Mouse (Mus musculus): Measurements from ENCODE around the gene Eif2b4. TPM values are rescaled to one million over a fixed set of nuclear protein-coding genes. Genes with fewer than 3 reads are reported as not detected.

Gene Eif2b4
- polyA plus RNA-seq, 1 experiment: 60.2 TPM

DNA sequence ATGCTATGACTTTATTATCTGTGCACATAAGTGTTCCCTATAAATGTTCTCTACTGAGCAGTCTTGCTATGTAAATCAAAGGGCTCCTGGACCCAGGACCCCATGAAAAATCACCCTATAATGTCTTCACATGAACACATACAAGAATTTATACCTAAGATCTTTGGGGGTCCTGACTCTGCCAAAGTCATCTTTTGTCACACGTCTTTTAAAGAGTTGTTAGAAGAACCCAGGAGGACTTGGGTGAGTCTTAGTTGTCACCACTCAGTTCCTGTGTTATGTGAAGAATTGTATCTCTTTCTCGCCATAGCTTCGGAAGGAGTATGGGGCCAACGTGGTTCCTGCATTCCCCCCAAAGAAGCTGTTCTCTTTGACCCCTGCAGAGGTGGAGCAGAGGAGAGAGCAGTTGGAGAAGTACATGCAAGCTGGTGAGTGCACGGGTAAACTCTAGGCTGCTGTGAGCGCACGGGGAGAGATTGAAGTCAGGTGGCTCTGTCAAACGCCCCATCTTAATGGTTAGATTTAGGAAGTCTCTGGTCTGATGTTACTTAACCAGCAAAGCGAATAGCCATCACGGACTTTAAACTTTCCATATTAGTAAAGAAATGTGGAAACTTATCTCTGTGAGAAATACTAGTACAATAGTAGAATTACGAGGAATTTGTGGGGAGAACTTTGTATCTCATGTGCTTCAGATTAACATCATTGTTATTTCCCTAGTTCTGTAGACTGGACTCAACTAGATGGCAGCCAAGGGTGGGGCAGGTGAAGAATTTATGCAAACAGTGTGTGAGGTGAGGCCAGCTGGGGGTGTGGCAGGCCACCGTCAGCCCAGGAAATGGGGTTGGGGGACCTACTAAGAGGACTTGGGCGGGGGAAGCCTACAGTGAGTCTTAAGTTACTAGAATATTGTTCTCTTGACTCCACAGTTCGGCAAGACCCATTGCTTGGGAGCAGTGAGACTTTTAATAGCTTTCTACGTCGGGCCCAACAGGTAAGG lies 1.6 kb upstream of the Eif2b4 start:
- peak overlapping the region; percentile 85 for H3K4me2 ChIP-seq (ENCODE audit: low read depth)
- no peaks in the 10 kb centered on the region for H3K27me3 ChIP-seq (ENCODE audit: control insufficient read depth, insufficient read depth, insufficient read length)
- TF ChIP-seq MYOD1 (IDR thresholded peaks at IDR 0.05; ENCODE audit: control insufficient read depth in 1 of 3, insufficient read length in 2 of 3, low read depth in 2 of 3) (no peak), CEBPB (IDR thresholded peaks at IDR 0.05; ENCODE audit: insufficient read depth, poor library complexity, severe bottlenecking) (no peak)
- peaks cover 37% of the 10 kb centered on the region for H3K36me3 ChIP-seq (ENCODE audit: control insufficient read depth, insufficient read depth)
- H3K79me2 ChIP-seq (ENCODE audit: control insufficient read depth, insufficient read depth): peaks cover 12% of the 10 kb centered on the region
- peak overlapping the region; percentile 95 for H3K4me3 ChIP-seq
- no peak overlapping the region for H3ac ChIP-seq (ENCODE audit: control insufficient read depth, insufficient read length)

GRCm38 (mm10) chr5:31193631-31194281 lies 526 bp upstream of the Eif2b4 start:
- H3K36me3 ChIP-seq (ENCODE audit: control insufficient read depth, insufficient read depth): peaks cover 27% of the 10 kb centered on the region
- no peaks in the 10 kb centered on the region for H3K27me3 ChIP-seq (ENCODE audit: control insufficient read depth, insufficient read depth, insufficient read length)
- TF ChIP-seq TCF3 (IDR thresholded peaks at IDR 0.05; ENCODE audit: insufficient read length, low read depth) (no peak), MAX (IDR thresholded peaks at IDR 0.05; ENCODE audit: low read depth) (no peak), POLR2A (IDR thresholded peaks at IDR 0.05; ENCODE audit: insufficient read length, low read depth) (no peak), MYOD1 (IDR thresholded peaks at IDR 0.05; ENCODE audit: control insufficient read depth in 1 of 3, insufficient read length in 2 of 3, low read depth in 2 of 3) (no peak), SRF (IDR thresholded peaks at IDR 0.05; ENCODE audit: control insufficient read depth, insufficient read length, low read depth) (no peak), USF1 (IDR thresholded peaks at IDR 0.05; ENCODE audit: low read depth) (no peak), E2F4 (IDR thresholded peaks at IDR 0.05; ENCODE audit: insufficient read depth) (no peak), POLR2AphosphoS2 (IDR thresholded peaks at IDR 0.05; ENCODE audit: insufficient read length, low read depth) (no peak), CEBPB (IDR thresholded peaks at IDR 0.05; ENCODE audit: insufficient read depth, poor library complexity, severe bottlenecking) (no peak), TCF12 (IDR thresholded peaks at IDR 0.05; ENCODE audit: insufficient read depth, poor library complexity, severe bottlenecking) (no peak), MYOG (IDR thresholded peaks at IDR 0.05; ENCODE audit: control insufficient read depth in 1 of 3, insufficient read depth in 1 of 3, insufficient read length in 2 of 3, low read depth in 2 of 3) (no peak), REST (IDR thresholded peaks at IDR 0.05; ENCODE audit: insufficient read depth, insufficient read length) (no peak)
- peak overlapping the region; percentile 62 for H3ac ChIP-seq (ENCODE audit: control insufficient read depth, insufficient read length)
- peak overlapping the region; percentile 85 for H3K4me2 ChIP-seq (ENCODE audit: low read depth)
- peaks cover 12% of the 10 kb centered on the region for H3K79me2 ChIP-seq (ENCODE audit: control insufficient read depth, insufficient read depth)
- H3K4me3 ChIP-seq: peak overlapping the region; percentile 95

GRCm38 (mm10) chr5:31192045-31192938 lies 938 bp downstream of the Eif2b4 start:
- Histone ChIP-seq H3ac (ENCODE audit: control insufficient read depth, insufficient read length) (peak overlapping the region; percentile 62), H3K79me2 (ENCODE audit: control insufficient read depth, insufficient read depth) (peaks cover 12% of the 10 kb centered on the region)
- TF ChIP-seq MYOD1 (IDR thresholded peaks at IDR 0.05; ENCODE audit: control insufficient read depth in 1 of 3, insufficient read length in 2 of 3, low read depth in 2 of 3): peak in 2 of 3 experiments; percentile 27 to 40
- no peak for TF ChIP-seq TCF12 (IDR thresholded peaks at IDR 0.05; ENCODE audit: insufficient read depth, poor library complexity, severe bottlenecking)
- no peak for TF ChIP-seq POLR2A (IDR thresholded peaks at IDR 0.05; ENCODE audit: insufficient read length, low read depth)
- peak; percentile 11 to 66 (median 42) for TF ChIP-seq MYOG (IDR thresholded peaks at IDR 0.05; ENCODE audit: control insufficient read depth in 1 of 3, insufficient read depth in 1 of 3, insufficient read length in 2 of 3, low read depth in 2 of 3)

DNA sequence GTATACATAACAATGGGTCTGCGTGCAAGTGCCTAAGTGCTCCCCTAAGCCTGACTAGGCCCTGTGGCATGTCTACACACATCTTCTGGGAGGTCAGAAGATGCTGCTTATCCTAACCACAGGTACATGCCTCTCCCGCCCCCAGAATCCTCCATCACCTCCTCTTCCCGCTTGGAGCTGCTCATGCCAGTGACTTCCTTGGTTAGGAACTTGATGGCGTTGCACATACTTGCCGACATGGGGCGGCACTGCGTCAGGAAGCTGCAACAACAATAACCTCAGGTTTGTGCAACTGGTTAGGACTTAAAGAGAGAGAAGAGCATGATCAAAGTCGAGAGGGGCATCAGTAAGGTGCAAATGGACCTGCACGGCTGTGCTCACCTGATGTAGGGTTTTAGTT lies 3.0 kb downstream of the Eif2b4 start:
- no peaks in the 10 kb centered on the region for H3K27me3 ChIP-seq (ENCODE audit: control insufficient read depth, insufficient read depth, insufficient read length)
- no peak overlapping the region for H3ac ChIP-seq (ENCODE audit: control insufficient read depth, insufficient read length)
- H3K36me3 ChIP-seq (ENCODE audit: control insufficient read depth, insufficient read depth): peaks cover 18% of the 10 kb centered on the region
- TF ChIP-seq MAX (IDR thresholded peaks at IDR 0.05; ENCODE audit: low read depth) (no peak), POLR2AphosphoS2 (IDR thresholded peaks at IDR 0.05; ENCODE audit: insufficient read length, low read depth) (no peak), TCF3 (IDR thresholded peaks at IDR 0.05; ENCODE audit: insufficient read length, low read depth) (no peak)
- H3K4me2 ChIP-seq (ENCODE audit: low read depth): no peak overlapping the region
- peaks cover 12% of the 10 kb centered on the region for H3K79me2 ChIP-seq (ENCODE audit: control insufficient read depth, insufficient read depth)
- no peak overlapping the region for H3K4me3 ChIP-seq

More at GRCm38 (mm10) chr5:31192045-31192938, 938 bp downstream of the Eif2b4 start:
- Histone ChIP-seq H3K27me3 (ENCODE audit: control insufficient read depth, insufficient read depth, insufficient read length) (no peaks in the 10 kb centered on the region), H3K4me3 (peak overlapping the region; percentile 95), H3K36me3 (ENCODE audit: control insufficient read depth, insufficient read depth) (peaks cover 31% of the 10 kb centered on the region), H3K4me2 (ENCODE audit: low read depth) (peak overlapping the region; percentile 75)

Measured in myocyte (in vitro differentiated cells).